Mouse (Mus musculus): ENCODE data around the gene Gm14862. TPM values are rescaled to one million over a fixed set of nuclear protein-coding genes. Genes with fewer than 3 reads are reported as not detected.

Gm14862 gene
- not detected in 2 replicates for polyA plus RNA-seq (2012; rRNA removed)

GRCm38 (mm10) chrX:9256766-9257165 lies at the start of gene Gm14862:
TSS of gene Gm14862 (minus strand) at chrX:9256899.

GRCm38 (mm10) chrX:9283464-9283863 lies 26.8 kb upstream of the Gm14862 start, which contains the start of gene H2al1m:
TSS of gene H2al1m (plus strand) at chrX:9283764.

GRCm38 (mm10) chrX:9272460-9273361 lies 16.0 kb upstream of the Gm14862 start, which contains the start of gene Xk:
TSS of gene Xk (plus strand) at chrX:9272756.

Other genes with a start within 250 kb of the Gm14862 start
- not detected in 2 replicates for gene Fthl17e, start 223.4 kb downstream of the Gm14862 start, polyA plus RNA-seq (2012; rRNA removed)
- gene Fthl17f, start 193.9 kb downstream of the Gm14862 start, polyA plus RNA-seq (2012; rRNA removed): not detected in 2 replicates
- gene 4930402K13Rik, start 152.3 kb downstream of the Gm14862 start, polyA plus RNA-seq (2012; rRNA removed): not detected in 2 replicates
- 0.16 TPM in 2 replicates for gene Lancl3, start 57.0 kb downstream of the Gm14862 start, polyA plus RNA-seq (2012; rRNA removed)
- 1.3 and 1.6 TPM in 2 replicates for gene Xk, start 15.9 kb upstream of the Gm14862 start, polyA plus RNA-seq (2012; rRNA removed)
- 0.32 and 0.57 TPM in 2 replicates for gene H2al1m, start 26.9 kb upstream of the Gm14862 start, polyA plus RNA-seq (2012; rRNA removed)
- gene H2al1k, start 93.7 kb upstream of the Gm14862 start, polyA plus RNA-seq (2012; rRNA removed): not detected in 2 replicates
- gene Cybb, start 230.9 kb upstream of the Gm14862 start, polyA plus RNA-seq (2012; rRNA removed): 0.12 and 0.16 TPM in 2 replicates

Measured in stomach, adult 2 months (tissue).